Mouse (Mus musculus) kidney, embryonic 14.5 days (tissue): ENCODE data around the gene Itfg2. TPM values are rescaled to one million over a fixed set of nuclear protein-coding genes. Genes with fewer than 3 reads are reported as not detected.

Experiments
- ATAC-seq: fragments of 200-750 bp; cut with Nextera tagmentation; 2 replicates; pipeline ENCODE4 v1.8.0; 2017; ENCODE audit warnings: moderate number of reproducible peaks, mild to moderate bottlenecking, moderate TSS enrichment, moderate library complexity; ENCODE audit not compliant: low FRiP score, low TSS enrichment
- H3K27ac ChIP-seq: fragments of 300-500 bp; sonication (generic); 2 replicates; pipeline ENCODE4 v1.5.1; 2014; ENCODE audit warnings: low read depth, mild to moderate bottlenecking, low read length, moderate library complexity, mixed read lengths
- H3K27me3 ChIP-seq: fragments of 300-500 bp; sonication (generic); 2 replicates; pipeline ENCODE4 v1.6.1; 2014; ENCODE audit warnings: mild to moderate bottlenecking, low read length; ENCODE audit not compliant: control insufficient read depth, insufficient read depth
- H3K36me3 ChIP-seq: fragments of 300-500 bp; sonication (generic); 2 replicates; pipeline ENCODE4 v1.6.1; 2014; ENCODE audit warnings: low read length, mixed read lengths; ENCODE audit not compliant: control insufficient read depth, insufficient read depth
- H3K4me1 ChIP-seq: fragments of 300-500 bp; sonication (generic); 2 replicates; pipeline ENCODE4 v1.6.1; 2014; ENCODE audit warnings: low read length, mixed read lengths; ENCODE audit not compliant: control insufficient read depth, insufficient read depth
- H3K4me2 ChIP-seq: fragments of 300-500 bp; sonication (generic); replicated peaks from 2 replicates; pipeline ENCODE4 v1.6.1; 2014; ENCODE audit warnings: low read depth, mild to moderate bottlenecking, low read length
- H3K4me3 ChIP-seq: fragments of 300-500 bp; sonication (generic); 2 replicates; pipeline ENCODE4 v1.5.1; 2014; ENCODE audit warnings: mild to moderate bottlenecking, low read length
- H3K9ac ChIP-seq: fragments of 300-500 bp; sonication (generic); 2 replicates; pipeline ENCODE4 v1.6.1; 2014; ENCODE audit warnings: low read depth, mild to moderate bottlenecking, low read length, moderate library complexity
- H3K9me3 ChIP-seq: fragments of 300-500 bp; sonication (generic); 2 replicates; pipeline ENCODE4 v1.6.1; 2016; ENCODE audit warnings: low read length; ENCODE audit not compliant: control insufficient read depth
- WGBS: fragments of 180-500 bp; shearing (Covaris S2); extraction: QIAGEN DNeasy Blood & Tissue Kit; methylation state at CpG from one replicate; pipeline ENCODE4 v1.1.7; 2014; 5-methylcytosine and 5-hydroxymethylcytosine counted together
- polyA plus RNA-seq: library from polyadenylated mRNA; unstranded; fragments of >200 nt; fragmentation: Nextera tagmentation; extraction: Ambion mirVana; gene quantifications from 2 replicates; pipeline ENCODE4 v1.2.1, GENCODE M21; 2014

The Itfg2 gene
- polyA plus RNA-seq, 1 experiment from 2014 or later = 35.7 TPM

- no peak for ATAC-seq
- no peaks in the 10 kb centered on the region for H3K27me3 ChIP-seq
- H3K27ac ChIP-seq = no peak overlapping the region
- H3K36me3 ChIP-seq = peaks cover 27% of the 10 kb centered on the region
- peaks cover 1% of the 10 kb centered on the region; the same call in 1 of the 2 replicates for H3K4me1 ChIP-seq
- no peaks in the 10 kb centered on the region for H3K9me3 ChIP-seq
- H3K4me3 ChIP-seq = no peak overlapping the region
- H3K9ac ChIP-seq = no peak overlapping the region
- no peak overlapping the region for H3K4me2 ChIP-seq
- WGBS = 55% methylated on average over 5 of the region's 5 CpGs
Measured at GRCm38 (mm10) chr6:128404708-128405107, 20.0 kb downstream of the Itfg2 start.

GRCm38 (mm10) chr6:128399421-128400185, 25.1 kb downstream of the Itfg2 start:
- H3K9ac ChIP-seq = peak overlapping the region; percentile 40; the same call in 1 of the 2 replicates
- H3K4me1 ChIP-seq = peaks cover 8% of the 10 kb centered on the region; the same call in 1 of the 2 replicates
- H3K36me3 ChIP-seq = no peaks in the 10 kb centered on the region
- 25% methylated on average over 21 of the region's 21 CpGs for WGBS
- ATAC-seq = peak; percentile 88
- peak overlapping the region; percentile 28 for H3K4me3 ChIP-seq
- H3K27ac ChIP-seq = peak overlapping the region; percentile 78; the same call in 1 of the 2 replicates
- no peaks in the 10 kb centered on the region for H3K27me3 ChIP-seq
- H3K4me2 ChIP-seq = peak overlapping the region; percentile 47
- H3K9me3 ChIP-seq = no peaks in the 10 kb centered on the region

DNA sequence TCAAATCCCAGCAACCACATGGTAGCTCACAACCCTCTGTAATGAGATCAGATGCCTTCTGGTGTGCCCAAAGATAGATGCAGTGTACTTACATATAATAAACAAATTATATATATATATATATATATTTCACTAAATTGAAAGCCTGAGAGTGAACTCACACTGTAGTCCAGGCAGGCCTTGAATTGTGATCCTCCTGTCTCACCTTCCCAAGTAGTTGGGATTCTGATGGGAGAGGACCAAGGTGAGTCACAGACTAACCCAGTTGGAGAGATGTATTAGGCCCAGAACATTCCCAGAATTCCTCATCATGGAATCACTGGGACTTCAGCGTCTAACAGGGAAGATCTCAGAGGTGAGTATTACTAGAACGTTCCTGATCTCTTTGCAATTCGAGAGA, 25.7 kb downstream of the Itfg2 start, which contains the start of gene Nrip2:
Nrip2 (plus strand) TSS at position 301 of the 400 bp plus-strand sequence.
- WGBS = 71% methylated on average over 3 of the region's 3 CpGs

GRCm38 (mm10) chr6:128397574-128398261, 27.0 kb downstream of the Itfg2 start:
- Histone ChIP-seq H3K4me3 (no peak overlapping the region), H3K36me3 (no peaks in the 10 kb centered on the region), H3K9ac (no peak overlapping the region), H3K27ac (no peak overlapping the region), H3K4me2 (no peak overlapping the region), H3K4me1 (peaks cover 8% of the 10 kb centered on the region; the same call in 1 of the 2 replicates), H3K27me3 (no peaks in the 10 kb centered on the region), H3K9me3 (no peaks in the 10 kb centered on the region)
- ATAC-seq = peak; percentile 16; the same call in 1 of the 2 replicates
- 72% methylated on average over 7 of the region's 7 CpGs for WGBS

More for the DNA sequence above, 25.7 kb downstream of the Itfg2 start, which contains the start of gene Nrip2:
- Histone ChIP-seq H3K4me3 (peak within 1 kb of the TSS; percentile 28), H3K9ac (peak within 1 kb of the TSS; percentile 40; the same call in 1 of the 2 replicates), H3K9me3 (no peaks in the 10 kb centered on the region), H3K36me3 (no peaks in the 10 kb centered on the region), H3K4me1 (peaks cover 8% of the 10 kb centered on the region; the same call in 1 of the 2 replicates), H3K27me3 (no peaks in the 10 kb centered on the region), H3K4me2 (peak within 1 kb of the TSS; percentile 47), H3K27ac (peak within 1 kb of the TSS; percentile 78; the same call in 1 of the 2 replicates)
- ATAC-seq = no peak

DNA sequence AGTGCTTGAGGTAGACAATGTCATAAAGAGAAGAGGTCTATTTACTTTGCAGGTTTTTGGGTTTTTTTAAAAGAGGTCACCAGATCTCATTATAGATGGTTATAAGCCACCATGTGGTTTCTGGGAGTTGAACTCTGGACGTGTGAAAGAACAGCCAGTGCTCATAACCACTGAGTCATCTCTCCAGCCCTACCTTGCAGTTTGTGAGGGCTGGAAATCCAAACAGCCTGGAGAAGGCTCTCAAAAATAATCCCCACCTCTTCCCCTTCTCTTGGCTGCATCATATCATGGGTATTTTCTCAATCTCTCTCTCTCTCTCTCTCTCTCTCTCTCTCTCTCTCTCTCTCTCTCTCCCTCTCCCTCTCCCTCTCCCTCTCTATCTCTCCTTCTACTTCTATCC, 34.0 kb downstream of the Itfg2 start:
- Histone ChIP-seq H3K4me1 (no peaks in the 10 kb centered on the region), H3K9me3 (no peaks in the 10 kb centered on the region), H3K36me3 (no peaks in the 10 kb centered on the region), H3K27ac (no peak overlapping the region), H3K4me3 (no peak overlapping the region), H3K27me3 (no peaks in the 10 kb centered on the region), H3K4me2 (no peak overlapping the region), H3K9ac (no peak overlapping the region)
- no peak for ATAC-seq
- 56% methylated on average over 1 of the region's 1 CpGs for WGBS

- Histone ChIP-seq H3K36me3 (no peaks in the 10 kb centered on the region), H3K4me1 (no peaks in the 10 kb centered on the region), H3K27me3 (no peaks in the 10 kb centered on the region), H3K27ac (no peak overlapping the region), H3K9ac (no peak overlapping the region), H3K4me2 (no peak overlapping the region), H3K4me3 (no peak overlapping the region), H3K9me3 (no peaks in the 10 kb centered on the region)
- ATAC-seq = no peak
- 84% methylated on average over 1 of the region's 1 CpGs for WGBS
Measured at GRCm38 (mm10) chr6:128389185-128389584, 35.5 kb downstream of the Itfg2 start.

DNA sequence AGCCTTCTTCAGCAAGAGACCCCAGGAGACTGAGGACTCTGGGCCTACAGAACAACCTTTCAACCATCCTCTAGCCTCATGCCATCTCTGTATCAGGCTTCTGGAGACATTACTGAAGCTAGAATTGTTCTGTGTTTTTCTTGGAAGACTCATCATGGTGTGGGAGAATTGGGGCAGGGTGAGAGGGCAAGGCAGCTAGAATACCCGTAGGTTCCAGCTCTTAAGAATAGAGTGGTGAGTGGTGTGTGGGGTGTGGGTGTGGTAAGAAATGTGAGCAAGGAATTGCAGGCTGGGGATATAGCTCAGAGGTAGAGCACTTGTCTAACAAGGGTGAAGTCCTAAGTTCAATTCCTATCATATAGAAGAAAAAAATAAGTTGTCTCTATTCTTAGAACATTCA, 39.7 kb downstream of the Itfg2 start:
- WGBS = 43% methylated on average over 1 of the region's 1 CpGs
- H3K4me2 ChIP-seq = no peak overlapping the region
- H3K9me3 ChIP-seq = no peaks in the 10 kb centered on the region
- no peaks in the 10 kb centered on the region for H3K27me3 ChIP-seq
- no peak overlapping the region for H3K27ac ChIP-seq
- H3K4me3 ChIP-seq = no peak overlapping the region
- no peak for ATAC-seq
- H3K9ac ChIP-seq = no peak overlapping the region
- no peaks in the 10 kb centered on the region for H3K4me1 ChIP-seq
- no peaks in the 10 kb centered on the region for H3K36me3 ChIP-seq

DNA sequence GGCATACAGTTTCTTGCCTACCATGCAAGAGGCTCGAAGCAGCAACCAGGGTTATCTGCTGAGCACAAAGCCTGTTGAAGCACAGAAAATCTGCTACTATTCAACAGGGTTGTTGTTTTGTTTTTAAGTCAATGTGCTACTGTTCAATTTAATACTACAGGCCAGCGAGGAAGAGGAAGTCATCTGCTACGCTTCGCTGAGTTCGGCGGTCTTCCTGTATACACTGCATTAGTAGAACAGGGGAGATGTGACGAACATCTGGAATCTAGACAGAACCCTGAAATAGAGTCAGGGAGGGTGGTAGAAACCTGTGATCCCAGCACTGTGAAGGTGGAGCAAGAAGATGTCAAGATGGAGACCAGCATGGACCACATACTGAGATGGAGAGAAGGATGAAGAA, 41.0 kb downstream of the Itfg2 start:
- 63% methylated on average over 7 of the region's 7 CpGs for WGBS
- H3K4me1 ChIP-seq = no peaks in the 10 kb centered on the region
- no peak overlapping the region for H3K9ac ChIP-seq
- H3K27ac ChIP-seq = no peak overlapping the region
- ATAC-seq = no peak
- H3K9me3 ChIP-seq = no peaks in the 10 kb centered on the region
- no peaks in the 10 kb centered on the region for H3K27me3 ChIP-seq
- no peak overlapping the region for H3K4me2 ChIP-seq
- H3K36me3 ChIP-seq = no peaks in the 10 kb centered on the region
- H3K4me3 ChIP-seq = no peak overlapping the region

GRCm38 (mm10) chr6:128381254-128381653, 43.5 kb downstream of the Itfg2 start:
- Histone ChIP-seq H3K27me3 (no peaks in the 10 kb centered on the region), H3K9ac (no peak overlapping the region), H3K27ac (no peak overlapping the region), H3K4me1 (no peaks in the 10 kb centered on the region), H3K36me3 (peaks cover 2% of the 10 kb centered on the region; the same call in 1 of the 2 replicates), H3K4me2 (no peak overlapping the region), H3K9me3 (no peaks in the 10 kb centered on the region), H3K4me3 (no peak overlapping the region)
- ATAC-seq = no peak
- 74% methylated on average over 3 of the region's 3 CpGs for WGBS
